Mouse (Mus musculus) liver, embryonic 14.5 days (tissue): ENCODE measurements around the gene Sarnp.

Experiments
- CTCF ChIP-seq: IDR thresholded peaks from 2 replicates; pipeline ENCODE4 v1.5.1; 2016; ENCODE audit warnings: antibody characterized with exemption, low read depth, control low read depth
- EP300 ChIP-seq: IDR thresholded peaks from 2 replicates; pipeline ENCODE4 v1.6.1; 2016; ENCODE audit warnings: antibody characterized with exemption, low read depth

- TF ChIP-seq EP300 (no peak), CTCF (no peak)
Observed at GRCm38 (mm10) chr10:128900698-128901097, 83.6 kb downstream of the Sarnp start, which contains the start of gene Cd63.
